Mouse (Mus musculus) G1E (cell line): ENCODE measurements around the gene Mb. TPM values are rescaled to one million over a fixed set of nuclear protein-coding genes. Genes with fewer than 3 reads are reported as not detected.

Experiments
- ATAC-seq: 2 replicates; pipeline ENCODE4 v1.8.0; 2016; ENCODE audit warnings: mild to moderate bottlenecking; ENCODE audit not compliant: insufficient number of reproducible peaks, poor library complexity, low FRiP score, severe bottlenecking; ENCODE audit errors: extremely low read depth
- DNase-seq: peaks from one replicate; pipeline ENCODE4 v3.0.0; 2012; ENCODE audit warnings: low spot score
- H3K27me3 ChIP-seq: 2 replicates; pipeline ENCODE4 v1.6.1; 2012; ENCODE audit warnings: mild to moderate bottlenecking, low read length, inconsistent platforms; ENCODE audit not compliant: insufficient read depth
- H3K36me3 ChIP-seq: replicated peaks from 2 replicates; pipeline ENCODE3; 2012; ENCODE audit warnings: mild to moderate bottlenecking, inconsistent platforms
- H3K4me1 ChIP-seq: 2 replicates; pipeline ENCODE4 v1.6.1; 2012; ENCODE audit warnings: low read depth, low read length, inconsistent platforms, mixed read lengths; ENCODE audit not compliant: insufficient read depth
- H3K4me3 ChIP-seq: 2 replicates; pipeline ENCODE4 v1.5.1; 2012; ENCODE audit warnings: low read depth, mild to moderate bottlenecking, inconsistent platforms, low read length, moderate library complexity, mixed read lengths
- H3K9me3 ChIP-seq: replicated peaks from 2 replicates; pipeline ENCODE4 v1.6.1; 2012; ENCODE audit warnings: inconsistent platforms
- CTCF ChIP-seq: IDR thresholded peaks from 2 replicates; pipeline ENCODE4 v1.5.1; 2012; ENCODE audit warnings: low read depth, low read length, inconsistent platforms, mixed read lengths
- GATA1 ChIP-seq: IDR thresholded peaks from 2 replicates; pipeline ENCODE4 v1.6.1; 2012; ENCODE audit warnings: borderline replicate concordance, low read length, inconsistent platforms, mixed read lengths
- GATA2 ChIP-seq: IDR thresholded peaks from 2 replicates; pipeline ENCODE4 v1.6.1; 2012; ENCODE audit warnings: low read depth, low read length, inconsistent platforms, borderline replicate concordance
- POLR2AphosphoS5 ChIP-seq: IDR thresholded peaks from 2 replicates; pipeline ENCODE4 v1.6.1; 2012; ENCODE audit warnings: low read depth, low read length, inconsistent platforms; ENCODE audit not compliant: insufficient replicate concordance
- TAL1 ChIP-seq: conservative IDR thresholded peaks from 2 replicates; pipeline ENCODE4 v1.6.1; 2012; ENCODE audit warnings: low read depth, low read length, inconsistent platforms, mixed read lengths
- polyA plus RNA-seq: library from polyadenylated mRNA; stranded (reverse); fragments of >175 nt; gene quantifications from 2 replicates; pipeline ENCODE4 v1.2.3, GENCODE M21; 2012
- total RNA-seq, 2 experiments: library from RNA; stranded (forward) in 1 of 2; stranded (reverse) in 1 of 2; fragments of 200-1000 nt in 1 of 2; fragments of >200 nt in 1 of 2; fragmentation: Nextera tagmentation in 1 of 2; gene quantifications; 2 replicates each; pipeline ENCODE4 v1.2.3; 2014 to 2017

Mb gene
- total RNA-seq (2014; fragmentation: Nextera tagmentation) (not detected in 2 replicates), total RNA-seq (2017) (not detected in 2 replicates), polyA plus RNA-seq (not detected in 2 replicates)

DNA sequence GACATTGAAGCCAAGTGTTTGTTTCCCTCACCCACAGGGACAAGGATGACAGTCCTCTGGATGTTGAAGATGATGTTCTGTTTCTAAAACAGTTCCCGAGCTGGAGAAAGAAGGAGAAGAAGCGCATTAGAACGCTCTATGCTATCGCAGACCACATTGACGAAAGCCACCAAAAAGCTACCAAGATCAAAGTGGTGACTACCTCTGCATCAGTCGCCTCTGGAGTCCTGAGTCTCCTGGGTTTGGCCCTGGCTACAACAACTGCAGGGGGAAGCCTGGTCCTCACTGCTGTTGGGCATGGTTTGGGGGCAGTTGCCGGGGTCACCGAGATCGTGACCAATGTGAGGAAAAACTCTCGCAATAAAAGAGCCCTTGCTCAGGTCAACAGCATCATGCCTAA, at the start of gene Mb:
TSS of gene Mb (minus strand) at position 101 of the 400 bp plus-strand sequence.
- Histone ChIP-seq H3K4me3 (no peak within 1 kb of the TSS), H3K36me3 (no peaks in the 10 kb centered on the region), H3K27me3 (peaks cover 23% of the 10 kb centered on the region), H3K9me3 (no peaks in the 10 kb centered on the region), H3K4me1 (peaks cover 10% of the 10 kb centered on the region)
- DNase-seq = no peak
- ATAC-seq = no peak
- TF ChIP-seq POLR2AphosphoS5 (no peak), GATA1 (no peak), GATA2 (no peak), CTCF (no peak), TAL1 (no peak)

GRCm38 (mm10) chr15:77099756-77100155, 49.3 kb upstream of the Mb start:
- Histone ChIP-seq H3K4me1 (no peaks in the 10 kb centered on the region), H3K36me3 (no peaks in the 10 kb centered on the region), H3K27me3 (no peaks in the 10 kb centered on the region; the same call in 1 of the 2 replicates), H3K4me3 (no peak overlapping the region), H3K9me3 (no peaks in the 10 kb centered on the region)
- ATAC-seq = no peak
- TF ChIP-seq TAL1 = no peak
- TF ChIP-seq POLR2AphosphoS5 = no peak
- no peak for TF ChIP-seq CTCF
- no peak for TF ChIP-seq GATA2
- no peak for TF ChIP-seq GATA1
- no peak for DNase-seq

- DNase-seq (no peak), ATAC-seq (no peak)
- H3K27me3 ChIP-seq = no peaks in the 10 kb centered on the region; the same call in 1 of the 2 replicates
- no peaks in the 10 kb centered on the region for H3K9me3 ChIP-seq
- TF ChIP-seq GATA1 = no peak
- TF ChIP-seq POLR2AphosphoS5 = no peak
- TF ChIP-seq CTCF = no peak
- no peak for TF ChIP-seq TAL1
- TF ChIP-seq GATA2 = no peak
- H3K4me1 ChIP-seq = no peaks in the 10 kb centered on the region
- no peak overlapping the region for H3K4me3 ChIP-seq
- no peaks in the 10 kb centered on the region for H3K36me3 ChIP-seq
Observed at GRCm38 (mm10) chr15:77097358-77097757, 46.9 kb upstream of the Mb start.

- no peak overlapping the region for H3K4me3 ChIP-seq
- H3K4me1 ChIP-seq = no peaks in the 10 kb centered on the region
- no peak for TF ChIP-seq POLR2AphosphoS5
- TF ChIP-seq GATA2 = no peak
- no peak for TF ChIP-seq TAL1
- no peak for TF ChIP-seq GATA1
- TF ChIP-seq CTCF = no peak
- DNase-seq = no peak
- ATAC-seq = no peak
- no peaks in the 10 kb centered on the region for H3K36me3 ChIP-seq
- H3K9me3 ChIP-seq = no peaks in the 10 kb centered on the region
- no peaks in the 10 kb centered on the region; the same call in 1 of the 2 replicates for H3K27me3 ChIP-seq
Observed at GRCm38 (mm10) chr15:77095216-77095615, 44.7 kb upstream of the Mb start.

- ATAC-seq (no peak), DNase-seq (no peak)
- no peak overlapping the region for H3K4me3 ChIP-seq
- TF ChIP-seq CTCF = no peak
- no peak for TF ChIP-seq TAL1
- no peaks in the 10 kb centered on the region for H3K4me1 ChIP-seq
- no peaks in the 10 kb centered on the region for H3K9me3 ChIP-seq
- no peaks in the 10 kb centered on the region; the same call in 1 of the 2 replicates for H3K27me3 ChIP-seq
- H3K36me3 ChIP-seq = no peaks in the 10 kb centered on the region
Observed at GRCm38 (mm10) chr15:77094431-77094830, 44.0 kb upstream of the Mb start.

DNA sequence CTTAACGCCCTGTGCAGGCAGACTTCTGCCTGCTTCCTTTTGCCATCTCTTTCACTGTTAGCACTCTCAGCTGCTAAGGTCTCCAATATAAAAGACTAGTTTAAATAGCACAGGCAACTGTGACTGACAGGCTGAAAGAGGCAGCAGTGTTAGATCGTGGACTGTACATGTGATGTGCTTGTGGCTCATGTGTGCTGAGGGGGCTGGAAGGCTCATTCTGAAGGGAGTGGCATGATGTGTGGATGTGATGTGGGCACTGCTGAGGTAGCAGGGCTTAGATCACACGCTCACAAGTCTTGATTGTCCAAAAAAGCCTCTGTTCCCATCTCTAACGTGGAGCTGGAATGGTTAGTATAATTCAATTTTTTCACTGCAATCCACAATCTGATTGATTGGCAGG, 40.9 kb upstream of the Mb start:
- Histone ChIP-seq H3K4me1 (no peaks in the 10 kb centered on the region), H3K36me3 (no peaks in the 10 kb centered on the region), H3K4me3 (no peak overlapping the region), H3K27me3 (no peaks in the 10 kb centered on the region), H3K9me3 (no peaks in the 10 kb centered on the region)
- ATAC-seq = no peak
- TF ChIP-seq TAL1 (no peak), GATA1 (no peak), CTCF (no peak)
- DNase-seq = no peak

GRCm38 (mm10) chr15:77090531-77090930, 40.1 kb upstream of the Mb start:
- Histone ChIP-seq H3K9me3 (no peaks in the 10 kb centered on the region), H3K36me3 (no peaks in the 10 kb centered on the region), H3K27me3 (no peaks in the 10 kb centered on the region), H3K4me1 (no peaks in the 10 kb centered on the region), H3K4me3 (no peak overlapping the region)
- DNase-seq = no peak
- TF ChIP-seq GATA1 (no peak), GATA2 (no peak), POLR2AphosphoS5 (no peak), TAL1 (no peak), CTCF (no peak)
- ATAC-seq = no peak
